Comparison of ENCODE assay signal across 8 mouse cellular contexts in genomic region chr11:54303076-54303727, GRCm38 (mm10). TPM values are rescaled to one million over a fixed set of nuclear protein-coding genes. Genes with fewer than 3 reads are reported as not detected.
DNase-seq lines count a peak whose midpoint lies in the region; ATAC-seq and TF ChIP-seq lines count a peak whose summit lies in the region.

No protein-coding gene starts in this region.

- no peak for ATAC-seq in erythroblast, adult 5-6 weeks (replicated peaks; ENCODE audit: low FRiP score, poor library complexity, severe bottlenecking)
- no peak for ATAC-seq in megakaryocyte-erythroid progenitor cell, adult 5-6 weeks (replicated peaks; ENCODE audit: low FRiP score, low TSS enrichment, poor library complexity, severe bottlenecking)

- no peak for TF ChIP-seq CTCF in layer of hippocampus, adult 2 months (conservative IDR thresholded peaks at IDR 0.05)

- DNase-seq in layer of hippocampus, adult 2 months (ENCODE audit: low spot score in 2 of 2): no peak
- no peak for DNase-seq in layer of hippocampus, postnatal 36 days
- peak; percentile 44 for DNase-seq in c-Kit-positive CD71-negative TER-119-negative erythroid progenitor cells, embryonic 14.5 days (ENCODE audit: low read depth)
- peak; percentile 83 for DNase-seq in forelimb bud, embryonic 11.5 days (ENCODE audit: low read depth, low spot score)
- DNase-seq in mesoderm, embryonic 11.5 days (ENCODE audit: low read depth, low spot score): peak; percentile 79
- no peak for DNase-seq in right cerebral cortex, postnatal 25 days

- peak overlapping the region; percentile 93; the same call in 1 of the 2 replicates for H3K27ac ChIP-seq in layer of hippocampus, adult 2 months

- peak overlapping the region; percentile 65; the same call in 1 of the 2 replicates for H3K4me3 ChIP-seq in layer of hippocampus, adult 2 months

RNA-seq across cellular contexts. Expression of gene Acsl6, which starts 0.4 kb away (rescaled TPM):
- 100 to 1,000 TPM; 188 to 202 TPM for total RNA-seq in layer of hippocampus, adult 2 months (2021)
- 100 to 1,000 TPM; 181 to 196 TPM for total RNA-seq in layer of hippocampus, postnatal 36 days (2021)
- 1.3 TPM in 1 of 2 replicates, not detected in the other for total RNA-seq in erythroblast, adult 5-6 weeks (2015; ENCODE audit: low replicate concordance)
- 0.84 and 3.2 TPM in 2 replicates for total RNA-seq in erythroblast, adult 5-6 weeks (2017; ENCODE audit: low replicate concordance)
- 11.9 and 22.5 TPM in 2 replicates for total RNA-seq in megakaryocyte-erythroid progenitor cell, adult 5-6 weeks (2014; fragmentation: Nextera tagmentation)
- total RNA-seq in megakaryocyte-erythroid progenitor cell, adult 5-6 weeks (2017): 20.0 and 23.1 TPM in 2 replicates

RNA-seq across cellular contexts. Expression of gene Il3, which starts 36.1 kb away (rescaled TPM):
- total RNA-seq in layer of hippocampus, adult 2 months (2021): not detected
- not detected for total RNA-seq in layer of hippocampus, postnatal 36 days (2021)
- not detected in 2 replicates for total RNA-seq in erythroblast, adult 5-6 weeks (2015; ENCODE audit: low replicate concordance)
- total RNA-seq in erythroblast, adult 5-6 weeks (2017; ENCODE audit: low replicate concordance): not detected in 2 replicates
- total RNA-seq in megakaryocyte-erythroid progenitor cell, adult 5-6 weeks (2014; fragmentation: Nextera tagmentation): not detected in 2 replicates
- not detected in 2 replicates for total RNA-seq in megakaryocyte-erythroid progenitor cell, adult 5-6 weeks (2017)

RNA-seq across cellular contexts. Expression of gene Csf2, which starts 53.7 kb away (rescaled TPM):
- total RNA-seq in layer of hippocampus, adult 2 months (2021): not detected
- not detected for total RNA-seq in layer of hippocampus, postnatal 36 days (2021)
- total RNA-seq in erythroblast, adult 5-6 weeks (2015; ENCODE audit: low replicate concordance): not detected in 2 replicates
- total RNA-seq in erythroblast, adult 5-6 weeks (2017; ENCODE audit: low replicate concordance): not detected in 2 replicates
- not detected in 2 replicates for total RNA-seq in megakaryocyte-erythroid progenitor cell, adult 5-6 weeks (2014; fragmentation: Nextera tagmentation)
- total RNA-seq in megakaryocyte-erythroid progenitor cell, adult 5-6 weeks (2017): not detected in 2 replicates

Comparison
In these comparisons a context has a peak if more than half of its experiments do, and no peak if none do; other contexts are left out.
1. DNase-seq: peak in c-Kit-positive CD71-negative TER-119-negative erythroid progenitor cells, embryonic 14.5 days (single experiment), forelimb bud, embryonic 11.5 days (single experiment) and mesoderm, embryonic 11.5 days (single experiment); none in layer of hippocampus, adult 2 months (0 of 2), layer of hippocampus, postnatal 36 days (0 of 2) and right cerebral cortex, postnatal 25 days (single experiment).
2. RNA of gene Acsl6, which starts 0.4 kb away (total RNA-seq): 188 to 202 TPM in layer of hippocampus, adult 2 months and 181 to 196 TPM in layer of hippocampus, postnatal 36 days; 11.9 to 23.1 TPM in megakaryocyte-erythroid progenitor cell, adult 5-6 weeks and 0.84 to 3.2 TPM in erythroblast, adult 5-6 weeks; every median in the first group is over 4 times any median in the second.